Mouse (Mus musculus): ENCODE measurements around the gene Atp8a1. TPM values are rescaled to one million over a fixed set of nuclear protein-coding genes. Genes with fewer than 3 reads are reported as not detected.

Atp8a1 gene
- total RNA-seq, 2 experiments from 2014 or later, result 244 to 267 TPM

DNA sequence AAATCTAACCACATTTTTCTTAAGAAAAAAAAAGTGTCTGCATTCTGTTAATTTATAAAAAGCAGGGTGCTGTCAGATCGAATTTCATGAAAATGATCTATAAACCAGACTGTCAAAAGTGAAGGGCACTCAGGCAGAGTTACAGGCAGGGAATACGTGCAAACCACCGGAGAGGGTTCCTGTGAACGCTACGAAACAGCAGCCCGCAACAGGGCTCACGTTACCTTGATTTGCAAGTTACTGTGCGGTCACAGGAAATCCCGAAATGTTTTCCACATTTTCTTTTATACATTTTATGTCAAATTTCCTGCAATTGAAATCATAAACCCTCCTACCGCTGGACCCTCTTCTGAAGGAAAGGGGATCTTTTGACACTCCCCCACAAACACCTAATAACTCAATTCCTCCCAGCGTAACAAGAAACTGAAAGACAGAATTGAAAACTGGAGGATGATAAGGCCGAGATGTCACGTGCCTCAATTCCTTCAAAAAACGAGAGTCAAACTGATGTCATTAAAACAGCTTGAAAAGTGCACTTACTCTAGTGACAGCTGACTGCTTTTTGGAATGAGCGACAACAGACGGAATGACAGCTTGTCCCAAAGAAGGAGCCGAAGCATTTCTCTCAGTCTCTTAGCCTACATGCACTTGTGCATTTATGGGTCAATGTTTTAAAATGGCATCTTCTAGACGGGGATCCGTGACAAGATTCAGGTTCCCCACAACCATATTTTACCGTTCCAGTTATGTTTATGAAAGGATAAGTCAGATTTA, 200.3 kb downstream of the Atp8a1 start:
- no peak for ATAC-seq (replicated peaks; ENCODE audit: low FRiP score, poor library complexity, severe bottlenecking)

DNA sequence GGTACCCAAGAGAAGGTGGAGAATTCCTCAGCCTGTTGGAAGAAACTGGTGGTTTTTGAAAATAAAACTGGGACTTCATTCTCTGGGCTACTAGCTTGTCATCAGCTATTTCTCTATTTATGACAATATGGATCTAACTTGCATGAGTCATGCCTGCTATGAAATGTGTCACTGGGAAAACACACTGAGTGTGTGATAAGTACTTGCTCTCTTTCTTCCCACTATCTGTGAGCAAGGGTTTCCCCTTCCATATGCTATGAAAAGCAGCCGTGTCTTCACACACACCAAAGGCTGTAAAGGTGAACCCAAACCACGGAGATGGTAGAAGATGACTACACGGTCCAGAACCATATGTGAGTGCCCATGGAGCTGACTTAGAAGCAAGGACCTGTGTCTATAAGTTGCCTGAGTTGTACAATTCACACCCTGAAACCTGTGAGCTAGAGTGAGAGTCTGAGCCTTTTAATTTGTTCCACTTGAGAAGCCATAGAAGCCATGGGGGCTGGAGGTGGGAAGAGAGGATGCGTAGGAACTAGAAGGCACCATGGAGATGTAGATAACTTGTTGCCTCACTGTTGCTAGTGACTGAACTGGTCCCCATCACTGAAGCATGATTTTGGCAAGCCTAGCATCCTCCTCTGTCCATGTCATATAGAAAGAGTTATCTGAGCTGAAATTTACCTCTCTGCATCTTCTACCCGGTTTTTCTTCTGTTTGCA, 203.5 kb downstream of the Atp8a1 start:
- ATAC-seq (replicated peaks; ENCODE audit: low FRiP score, poor library complexity, severe bottlenecking), result no peak

GRCm38 (mm10) chr5:67641406-67642120, 205.7 kb downstream of the Atp8a1 start:
- ATAC-seq (replicated peaks; ENCODE audit: low FRiP score, poor library complexity, severe bottlenecking), result no peak

GRCm38 (mm10) chr5:67640596-67641312, 206.5 kb downstream of the Atp8a1 start:
- no peak for ATAC-seq (replicated peaks; ENCODE audit: low FRiP score, poor library complexity, severe bottlenecking)

DNA sequence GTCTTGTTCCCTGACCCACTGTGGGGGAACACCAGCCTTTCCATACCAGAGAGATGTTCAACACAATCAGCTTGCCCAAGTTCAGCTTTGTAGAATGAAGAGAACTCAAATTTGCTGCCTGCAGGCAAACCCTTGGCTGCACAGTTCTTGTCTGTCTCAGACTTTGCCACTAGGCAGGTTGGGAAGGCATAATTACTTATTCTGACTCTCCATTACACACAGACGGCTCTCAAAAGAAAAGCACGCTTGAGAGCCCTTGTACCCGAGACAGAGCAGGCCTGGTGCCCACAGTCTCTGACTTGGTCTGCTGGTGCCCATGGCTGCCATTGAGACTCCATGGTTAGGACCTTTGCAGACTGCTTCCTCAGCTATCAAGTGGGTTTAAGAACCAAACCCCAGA, 212.9 kb downstream of the Atp8a1 start:
- no peak for ATAC-seq (replicated peaks; ENCODE audit: low FRiP score, poor library complexity, severe bottlenecking)

GRCm38 (mm10) chr5:67633831-67634268, 213.4 kb downstream of the Atp8a1 start:
- ATAC-seq (replicated peaks; ENCODE audit: low FRiP score, poor library complexity, severe bottlenecking), result no peak

GRCm38 (mm10) chr5:67633138-67633782, 214.0 kb downstream of the Atp8a1 start:
- no peak for ATAC-seq (replicated peaks; ENCODE audit: low FRiP score, poor library complexity, severe bottlenecking)

DNA sequence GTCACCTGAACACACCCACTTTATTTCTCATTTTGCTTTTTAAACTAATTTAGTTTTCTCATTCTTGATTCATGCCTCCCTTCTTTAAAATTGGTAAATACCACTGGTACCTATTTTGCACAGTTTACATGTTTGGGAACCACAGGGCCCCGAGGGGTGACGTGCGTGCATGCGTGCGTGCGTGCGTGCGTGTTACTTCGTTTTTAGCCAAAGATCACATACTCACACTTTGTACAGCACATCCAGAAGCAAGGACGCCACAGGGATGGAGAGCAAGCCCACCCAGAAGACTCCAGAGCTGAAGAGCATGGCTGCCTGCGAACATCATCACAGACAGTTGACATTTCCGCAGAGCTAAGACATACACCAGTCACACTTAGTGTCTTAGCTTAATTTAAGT, 216.0 kb downstream of the Atp8a1 start:
- no peak for ATAC-seq (replicated peaks; ENCODE audit: low FRiP score, poor library complexity, severe bottlenecking)

DNA sequence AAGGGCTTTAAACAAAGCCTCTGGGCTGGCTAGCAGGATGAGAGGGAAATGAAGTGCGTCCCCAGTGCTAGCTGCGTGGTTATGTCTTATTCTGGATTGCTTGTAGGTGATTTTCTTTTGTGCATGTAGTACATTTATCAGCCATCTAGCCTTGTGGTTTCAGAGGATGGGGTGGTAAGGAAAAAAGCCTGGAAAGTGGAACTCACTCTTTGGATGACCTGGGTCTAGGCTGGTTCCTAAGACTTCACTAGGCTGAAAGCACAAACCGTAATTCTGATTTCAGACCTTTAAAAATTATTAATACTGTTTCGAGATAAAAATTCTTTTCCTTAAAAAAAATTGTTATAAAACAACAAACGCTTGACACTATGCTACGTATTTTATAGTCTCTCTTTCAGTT, 217.4 kb downstream of the Atp8a1 start:
- ATAC-seq (replicated peaks; ENCODE audit: low FRiP score, poor library complexity, severe bottlenecking), result no peak

GRCm38 (mm10) chr5:67629440-67629839, 217.8 kb downstream of the Atp8a1 start:
- no peak for ATAC-seq (replicated peaks; ENCODE audit: low FRiP score, poor library complexity, severe bottlenecking)

GRCm38 (mm10) chr5:67628180-67628940, 218.9 kb downstream of the Atp8a1 start:
- no peak for ATAC-seq (replicated peaks; ENCODE audit: low FRiP score, poor library complexity, severe bottlenecking)

DNA sequence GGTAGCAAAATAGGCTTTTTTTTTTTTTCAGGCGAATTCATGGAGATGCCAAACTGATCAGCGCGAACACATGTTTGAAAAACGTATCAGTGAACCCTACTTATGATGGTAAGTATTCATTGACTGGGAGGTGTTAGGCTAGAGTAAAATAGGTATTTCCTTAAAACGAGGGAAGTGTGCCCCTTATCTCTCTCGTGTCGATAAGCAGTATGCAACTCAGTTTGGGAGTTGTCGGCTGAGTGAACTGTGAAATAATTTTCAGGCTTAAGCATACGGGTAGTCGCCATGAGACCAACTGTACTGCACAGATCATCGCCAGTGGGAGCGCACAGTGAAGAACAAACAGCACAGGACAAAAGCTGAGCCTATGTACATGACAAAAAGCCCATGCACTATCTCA, 226.0 kb downstream of the Atp8a1 start:
- no peak for ATAC-seq (replicated peaks; ENCODE audit: low FRiP score, poor library complexity, severe bottlenecking)

DNA sequence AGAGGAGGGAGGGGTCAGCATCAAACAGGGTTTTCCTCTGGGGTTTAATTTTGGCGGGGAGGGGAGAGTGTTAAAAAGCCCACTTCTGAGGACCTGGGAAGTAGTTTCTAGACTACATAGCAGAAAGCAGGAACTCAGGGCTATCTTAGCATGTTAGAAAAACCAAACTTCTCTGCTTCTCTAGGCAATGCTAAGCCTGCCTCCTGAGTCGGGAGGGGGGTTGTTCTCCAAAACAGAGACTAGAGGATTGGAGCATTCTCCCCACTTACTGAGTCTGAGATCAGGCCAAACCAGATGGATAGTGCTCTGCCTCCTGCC, 237.8 kb downstream of the Atp8a1 start:
- ATAC-seq (replicated peaks; ENCODE audit: low FRiP score, poor library complexity, severe bottlenecking), result no peak

DNA sequence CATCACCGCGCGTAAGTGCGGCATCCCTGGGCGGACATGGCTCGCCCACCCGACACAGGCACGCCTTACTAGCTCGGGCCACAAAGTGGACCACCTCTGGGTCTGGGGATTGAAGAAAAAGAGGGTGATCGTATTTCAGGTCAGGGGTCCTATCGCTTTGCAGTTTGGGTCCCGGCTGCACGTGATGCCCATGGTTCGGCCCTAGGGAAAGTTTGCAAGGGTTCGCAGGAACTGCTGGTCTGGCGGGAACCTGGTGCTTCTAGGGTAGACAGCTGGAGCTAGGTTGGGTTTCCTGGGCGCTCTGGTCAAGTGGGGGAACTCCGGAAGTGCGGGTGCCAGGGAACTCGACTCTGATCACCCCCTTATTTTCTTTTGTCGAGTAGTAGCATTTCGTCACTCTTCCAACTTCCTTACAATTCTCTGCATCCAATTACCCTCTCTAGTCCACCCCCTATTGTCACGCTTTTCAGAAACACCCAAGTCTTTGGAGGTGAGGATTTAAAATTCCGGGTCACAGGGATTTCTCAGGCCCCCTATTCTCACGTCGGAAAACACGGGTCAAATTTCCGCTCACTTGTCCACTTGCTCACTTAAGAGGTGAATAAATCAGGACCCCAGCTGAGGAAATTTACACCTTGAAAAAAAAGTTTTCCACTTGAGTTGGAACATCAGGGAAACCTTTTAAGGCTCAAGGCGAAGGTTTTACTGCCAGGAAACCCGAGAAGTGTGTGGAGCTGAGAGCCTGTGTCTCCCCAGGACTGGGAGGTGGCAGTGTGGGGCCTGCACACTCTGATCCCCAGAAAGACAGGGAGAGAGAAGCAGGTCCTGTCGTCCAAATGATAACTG, 238.3 kb downstream of the Atp8a1 start:
- no peak for ATAC-seq (replicated peaks; ENCODE audit: low FRiP score, poor library complexity, severe bottlenecking)

- no peak for ATAC-seq (replicated peaks; ENCODE audit: low FRiP score, poor library complexity, severe bottlenecking)
Observed at GRCm38 (mm10) chr5:67607804-67608673, 239.2 kb downstream of the Atp8a1 start, which contains the start of gene Shisa3. Gene Shisa3 (plus strand): TSS chr5:67607882.

DNA sequence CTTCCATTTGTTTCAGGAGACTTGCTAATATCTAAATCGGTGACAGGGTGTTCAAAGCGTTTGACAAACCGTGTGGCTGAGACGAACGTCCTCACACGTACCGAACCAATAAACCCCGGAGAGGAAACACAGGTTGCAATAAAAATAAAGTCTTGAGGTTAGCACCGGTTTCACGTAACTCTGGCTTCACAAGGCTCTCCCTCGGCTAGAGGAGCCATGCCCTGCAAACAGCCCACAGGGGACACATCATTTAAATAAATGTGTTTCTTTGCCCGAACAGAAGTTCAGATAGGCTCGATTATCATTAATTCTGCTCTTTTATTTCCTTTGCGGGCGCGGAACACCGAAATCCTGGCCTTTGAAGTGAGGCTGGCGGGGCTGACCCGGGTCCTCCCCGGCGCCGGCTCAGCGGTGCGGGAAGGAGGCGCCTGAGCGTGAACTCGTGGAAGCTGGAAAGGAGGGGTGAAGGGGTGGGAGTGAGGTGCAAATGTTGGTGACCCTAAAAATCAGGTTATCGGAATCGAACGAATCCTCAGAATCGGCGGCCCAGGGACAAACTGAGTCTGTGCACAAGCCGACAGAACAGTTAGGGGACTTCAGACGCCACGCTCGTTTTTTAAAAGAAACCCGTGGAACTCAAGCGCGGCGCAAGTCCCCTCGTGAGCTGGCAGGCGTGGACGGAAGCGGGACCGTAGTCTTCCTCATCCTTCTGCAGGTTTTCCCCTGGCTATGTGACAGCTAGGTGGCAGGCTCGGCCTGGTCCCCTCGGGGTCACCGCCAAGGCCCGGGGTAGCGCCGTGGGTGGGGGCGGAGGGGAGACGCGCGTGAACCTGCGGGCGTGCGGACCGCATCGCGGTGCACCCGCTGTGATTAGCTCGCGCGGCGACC, 240.1 kb downstream of the Atp8a1 start:
- no peak for ATAC-seq (replicated peaks; ENCODE audit: low FRiP score, poor library complexity, severe bottlenecking)
